Mouse (Mus musculus) megakaryocyte, adult 5-6 weeks (primary cell): ENCODE data around the gene Carm1. TPM values are rescaled to one million over a fixed set of nuclear protein-coding genes. Genes with fewer than 3 reads are reported as not detected.
"Not testable (repeated sequence)": the region's sequence is repeated elsewhere in the genome, so short reads cannot be mapped to it uniquely, and the experiment has no call there.

Experiments used
- ATAC-seq: 2 replicates; pipeline ENCODE4 v1.8.0; 2016; ENCODE audit warnings: mild to moderate bottlenecking, inconsistent platforms; ENCODE audit not compliant: poor library complexity, severe bottlenecking
- total RNA-seq, 2 experiments: library from RNA; stranded (forward) in 1 of 2; stranded (reverse) in 1 of 2; fragments of 153-499, 151-499 nt in 1 of 2; fragments of 221-1000, 200-1000 nt in 1 of 2; gene quantifications; 2 replicates each; pipeline versions ENCODE4 v1.2.3 to v1.2.4; 2015 to 2017

Gene Carm1
- total RNA-seq (2015) (19.1 and 26.3 TPM in 2 replicates), total RNA-seq (2017) (8.5 and 14.1 TPM in 2 replicates)

- ATAC-seq: no peak
Observed at GRCm38 (mm10) chr9:21546789-21547074, at the start of gene Carm1. Carm1 (plus strand) TSS chr9:21546894.

GRCm38 (mm10) chr9:21497050-21497542 is 49.6 kb upstream of the Carm1 start:
- no peak for ATAC-seq

GRCm38 (mm10) chr9:21497664-21498063 is 49.0 kb upstream of the Carm1 start:
- no peak for ATAC-seq

GRCm38 (mm10) chr9:21498284-21498902 is 48.3 kb upstream of the Carm1 start:
- no peak for ATAC-seq

- ATAC-seq: no peak
Observed at GRCm38 (mm10) chr9:21503352-21503751, 43.3 kb upstream of the Carm1 start.

- no peak for ATAC-seq
Observed at GRCm38 (mm10) chr9:21505767-21506166, 40.9 kb upstream of the Carm1 start.

GRCm38 (mm10) chr9:21507753-21508430 is 38.8 kb upstream of the Carm1 start:
- no peak for ATAC-seq

- no peak for ATAC-seq
Observed at GRCm38 (mm10) chr9:21508871-21509404, 37.8 kb upstream of the Carm1 start.

- peak; percentile 87 for ATAC-seq
Observed at GRCm38 (mm10) chr9:21509772-21510688, 36.7 kb upstream of the Carm1 start, which contains the start of gene Tmed1. Tmed1 (minus strand) TSS chr9:21510252.

- ATAC-seq: peak; percentile 8; the same call in 1 of the 2 replicates
Observed at GRCm38 (mm10) chr9:21510689-21511015, 36.0 kb upstream of the Carm1 start.

- ATAC-seq: no peak
Observed at GRCm38 (mm10) chr9:21511052-21511451, 35.6 kb upstream of the Carm1 start.

- no peak for ATAC-seq
Observed at GRCm38 (mm10) chr9:21513466-21513865, 33.2 kb upstream of the Carm1 start.

GRCm38 (mm10) chr9:21517947-21518495 is 28.7 kb upstream of the Carm1 start:
- no peak for ATAC-seq

- not testable (repeated sequence) for ATAC-seq
Observed at GRCm38 (mm10) chr9:21518690-21519089, 28.0 kb upstream of the Carm1 start.

GRCm38 (mm10) chr9:21525142-21525936 is 21.4 kb upstream of the Carm1 start:
- peak; percentile 45 for ATAC-seq

- ATAC-seq: peak; percentile 91
Observed at GRCm38 (mm10) chr9:21525937-21526633, 20.6 kb upstream of the Carm1 start, which contains the start of gene AB124611. AB124611 (plus strand) TSS chr9:21526176.

GRCm38 (mm10) chr9:21526634-21526944 is 20.1 kb upstream of the Carm1 start:
- no peak for ATAC-seq

- ATAC-seq: no peak
Observed at GRCm38 (mm10) chr9:21527100-21527801, 19.4 kb upstream of the Carm1 start.

GRCm38 (mm10) chr9:21527917-21528324 is 18.8 kb upstream of the Carm1 start:
- ATAC-seq: peak; percentile 53
